Mouse (Mus musculus): ENCODE data around the gene Rnf227.

DNA sequence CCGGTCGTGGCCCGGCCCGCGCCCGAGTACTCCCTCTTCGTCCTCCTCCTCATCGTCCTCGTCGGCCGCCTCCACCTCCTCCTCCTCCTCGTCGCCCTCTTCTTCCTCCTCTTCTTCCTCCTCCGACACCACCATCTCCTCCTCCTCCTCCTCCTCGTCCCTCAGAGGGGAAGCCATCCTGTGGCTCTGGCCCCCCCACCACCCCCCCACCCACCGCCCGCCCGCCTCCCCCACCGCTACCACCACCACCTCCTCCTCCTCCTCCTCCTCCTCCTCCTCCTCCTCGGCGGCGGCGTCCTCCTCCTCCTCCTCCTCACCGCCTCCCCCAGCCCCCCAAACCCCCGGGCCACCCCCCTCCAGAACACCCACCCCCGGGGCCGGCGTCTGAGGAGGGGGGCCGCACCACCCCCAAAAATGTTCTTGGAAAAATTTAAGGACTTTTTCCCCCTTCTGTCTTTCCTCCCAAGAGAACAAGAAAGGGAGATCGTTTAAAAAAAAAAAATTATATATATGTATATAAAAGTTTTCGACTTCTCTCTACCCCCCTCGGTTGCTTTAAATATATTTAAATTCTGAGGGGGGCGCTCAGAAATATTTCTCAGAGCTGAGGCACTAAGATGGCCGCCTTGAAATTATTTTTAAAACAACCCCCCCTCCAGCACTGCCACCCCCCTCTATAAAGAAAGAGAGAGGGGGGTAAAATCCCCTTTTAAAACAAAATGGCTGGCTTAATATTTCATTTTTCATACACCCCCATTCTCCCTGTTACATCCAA, 29.1 kb downstream of the Rnf227 start, which contains the start of gene Chd3:
- TF ChIP-seq CTCF (IDR thresholded peaks at IDR 0.05; ENCODE audit: insufficient read depth, low read length) (no peak), POLR2A (IDR thresholded peaks at IDR 0.05; ENCODE audit: borderline replicate concordance, extremely low read depth, low read depth, low read length) (no peak; the same call in 1 of the 2 replicates)

Data from lung, adult 2 months (tissue).